Mouse (Mus musculus): Measurements from ENCODE around the gene Aspn.
"Not testable (repeated sequence)": the region's sequence is repeated elsewhere in the genome, so short reads cannot be mapped to it uniquely, and the experiment has no call there.

Aspn gene

DNA sequence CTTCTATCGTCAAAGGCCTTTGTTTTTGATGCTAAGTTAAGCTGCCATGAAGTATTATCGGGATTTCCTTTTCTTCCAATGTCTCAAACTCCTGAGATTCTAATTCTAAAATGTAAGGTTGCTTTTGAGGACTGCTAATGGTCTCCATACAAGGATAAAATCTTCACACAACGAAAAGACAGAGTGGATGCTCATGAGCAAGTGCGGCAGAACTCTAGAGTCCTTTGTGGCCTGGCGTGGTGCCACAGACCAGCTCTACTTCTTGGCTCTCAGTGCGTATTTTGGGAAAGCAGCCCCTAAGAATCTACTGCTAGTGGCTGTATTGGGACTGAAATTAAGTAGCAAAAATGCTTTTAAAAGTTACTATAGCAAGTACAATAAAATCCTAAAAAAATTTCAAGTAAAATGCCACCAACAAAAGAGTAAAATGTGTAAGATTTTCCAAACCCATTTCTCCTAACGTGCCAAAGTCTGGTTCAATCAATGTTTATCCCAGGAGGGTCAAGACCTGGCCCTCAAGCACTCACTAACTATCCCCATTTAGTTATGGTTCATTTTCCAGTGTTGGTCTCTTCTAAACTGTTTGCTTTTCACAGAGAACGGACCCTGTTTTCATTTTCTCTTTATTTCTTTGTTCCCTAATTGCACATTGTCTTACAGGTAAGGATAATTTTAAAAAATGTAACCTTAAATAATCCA, 40.2 kb downstream of the Aspn start:
- DNase-seq (ENCODE audit: low spot score) = no peak

DNA sequence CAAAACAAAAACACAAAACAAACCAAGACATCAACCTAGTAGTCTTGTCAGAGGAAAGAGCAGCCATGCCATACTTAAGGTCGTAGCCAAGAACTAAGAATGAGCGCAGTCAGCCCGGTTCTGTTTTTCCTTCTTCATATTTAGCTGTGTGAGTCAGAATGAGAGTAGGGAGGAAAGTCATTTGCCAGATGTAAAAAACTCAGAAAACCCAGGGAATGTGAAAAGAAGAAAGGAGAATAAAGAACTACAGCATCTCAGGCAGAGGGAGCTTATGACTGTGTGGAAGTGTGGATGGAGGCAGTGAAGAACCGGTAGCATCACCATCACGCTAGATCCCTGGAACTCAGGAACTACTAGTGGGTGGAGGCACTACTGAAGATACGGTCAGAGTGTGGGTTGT, 41.8 kb downstream of the Aspn start:
- DNase-seq (ENCODE audit: low spot score) = no peak

DNA sequence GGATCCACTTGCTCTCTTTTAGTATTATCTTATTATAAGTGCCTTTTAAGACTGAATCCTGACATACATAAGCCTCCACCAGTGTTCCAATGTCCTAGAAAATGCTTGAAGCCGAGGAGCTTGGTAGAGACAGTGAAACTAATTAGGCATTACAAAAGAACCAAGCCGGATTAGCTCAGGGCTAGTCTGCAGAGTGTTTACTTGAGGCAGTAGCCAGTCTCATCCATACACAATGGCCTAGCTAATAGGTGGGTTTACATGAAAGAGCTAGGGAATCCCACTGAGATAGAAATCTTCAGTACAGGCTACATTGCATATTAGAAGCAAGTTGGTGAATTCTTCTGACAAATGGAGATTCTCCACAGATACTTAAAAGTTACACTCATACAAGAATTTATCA, 58.3 kb downstream of the Aspn start:
- DNase-seq (ENCODE audit: low spot score) = not testable (repeated sequence)

DNA sequence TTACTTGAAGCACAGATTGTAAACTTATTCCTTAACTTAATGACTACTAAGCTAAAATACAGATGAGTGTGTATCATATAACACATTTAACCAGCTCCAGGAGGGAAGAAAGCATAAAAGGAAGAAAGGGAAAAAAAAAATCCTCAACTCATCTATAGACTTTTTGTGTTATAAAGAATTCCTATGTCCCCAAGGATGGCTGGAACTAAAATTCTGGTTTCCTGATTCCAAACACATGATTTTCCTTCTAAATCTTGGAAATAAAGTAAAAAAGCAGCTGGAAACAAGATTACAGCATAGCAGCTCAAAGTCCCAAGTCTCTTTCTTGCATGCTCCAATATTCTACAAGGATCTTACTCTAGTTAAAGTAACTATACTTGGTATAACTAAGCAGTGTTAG, 59.4 kb downstream of the Aspn start:
- DNase-seq (ENCODE audit: low spot score) = no peak

DNA sequence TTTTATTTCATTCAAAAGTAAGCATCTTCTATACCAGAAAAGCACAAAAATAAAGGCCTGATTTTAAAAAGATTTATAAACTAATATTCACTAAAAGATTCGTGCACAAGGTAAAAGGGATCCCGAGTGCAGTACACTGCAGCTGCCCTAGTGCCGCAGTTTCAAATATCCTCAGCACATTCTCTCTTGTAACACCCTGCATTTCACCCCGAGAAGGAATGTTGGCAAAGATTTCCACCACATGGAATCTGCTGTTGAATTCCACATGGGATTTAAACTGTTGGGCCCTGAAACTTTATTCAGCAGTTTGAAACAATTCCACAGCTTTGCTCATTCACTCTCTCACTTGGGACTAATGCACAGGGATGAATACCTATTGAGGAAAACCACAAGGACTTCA, 63.5 kb downstream of the Aspn start, which contains the start of gene Ogn:
Ogn (plus strand) TSS at position 333 of the 400 bp plus-strand sequence.
- no peak for DNase-seq (ENCODE audit: low spot score)

DNA sequence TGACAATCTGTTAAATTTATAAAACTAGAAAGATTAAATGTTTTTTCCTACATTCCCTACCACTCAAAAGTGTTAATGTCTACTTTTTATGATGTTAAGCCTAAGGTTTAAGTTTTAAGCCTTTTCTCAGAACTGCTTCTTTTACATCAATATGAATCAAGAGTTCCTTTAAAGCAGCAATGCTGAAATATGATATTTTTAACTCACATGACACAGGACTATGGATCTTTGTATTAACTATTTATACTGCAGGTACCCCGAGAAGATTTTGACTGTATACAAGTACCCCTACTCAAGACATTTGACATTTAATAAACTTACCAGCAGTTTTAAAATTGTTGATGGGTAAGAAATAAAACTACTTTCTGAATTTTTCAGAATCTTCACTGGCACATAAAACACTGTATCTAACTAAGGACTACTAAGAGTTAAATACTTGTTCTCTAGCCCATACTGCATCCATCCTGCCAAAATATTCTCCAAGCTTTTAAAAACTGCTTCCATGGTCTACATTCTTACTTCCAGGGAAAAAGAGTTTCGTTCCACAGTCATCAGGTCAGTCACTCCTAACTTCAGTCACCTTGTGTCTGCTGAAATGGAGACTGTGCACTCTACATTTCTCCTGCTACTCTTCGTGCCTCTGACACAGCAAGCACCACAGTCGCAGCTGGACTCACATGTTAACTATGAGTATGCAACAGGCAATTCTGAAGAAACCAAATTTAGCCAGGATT, 64.5 kb downstream of the Aspn start:
- DNase-seq (ENCODE audit: low spot score) = no peak

DNA sequence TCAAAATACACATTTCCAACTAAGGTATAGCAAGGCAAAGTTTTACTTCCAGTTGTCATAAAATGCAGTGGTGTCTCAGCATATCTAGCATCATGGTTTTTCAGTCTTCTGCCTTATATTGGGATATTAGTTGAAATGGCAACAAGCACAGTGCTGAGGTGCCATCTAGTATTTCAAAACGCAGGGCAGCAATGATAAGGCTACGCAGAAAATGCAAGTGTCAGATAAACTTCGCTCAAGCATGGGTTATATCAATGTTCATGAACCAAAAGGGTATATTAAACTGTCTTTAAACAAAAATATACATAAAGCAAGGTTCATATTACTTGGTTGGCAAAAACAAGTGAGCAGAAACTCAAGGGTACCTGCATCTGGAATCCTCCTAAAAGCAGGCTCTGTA, 72.8 kb downstream of the Aspn start:
- DNase-seq (ENCODE audit: low spot score) = no peak

Measured in urinary bladder, postnatal 10 days (tissue).